Mouse (Mus musculus) olfactory bulb, adult 2 months (tissue): ENCODE data around the gene Gon7.

Experiments used
- CTCF ChIP-seq: fragments of 200-500 bp; IDR thresholded peaks from 2 replicates; pipeline ENCODE4 v1.5.1; 2012; ENCODE audit warnings: low read depth, mild to moderate bottlenecking, low read length, moderate library complexity; ENCODE audit not compliant: insufficient read depth
- POLR2A ChIP-seq: fragments of 200-500 bp; IDR thresholded peaks from 2 replicates; pipeline ENCODE4 v1.6.1; 2012; ENCODE audit warnings: mild to moderate bottlenecking, low read depth, low read length, moderate library complexity; ENCODE audit not compliant: insufficient read depth

- no peak for TF ChIP-seq POLR2A
- no peak for TF ChIP-seq CTCF
Observed at GRCm38 (mm10) chr12:102723861-102724260, 33.7 kb downstream of the Gon7 start.
